Mouse (Mus musculus): ENCODE measurements around the gene Cadm1.

DNA sequence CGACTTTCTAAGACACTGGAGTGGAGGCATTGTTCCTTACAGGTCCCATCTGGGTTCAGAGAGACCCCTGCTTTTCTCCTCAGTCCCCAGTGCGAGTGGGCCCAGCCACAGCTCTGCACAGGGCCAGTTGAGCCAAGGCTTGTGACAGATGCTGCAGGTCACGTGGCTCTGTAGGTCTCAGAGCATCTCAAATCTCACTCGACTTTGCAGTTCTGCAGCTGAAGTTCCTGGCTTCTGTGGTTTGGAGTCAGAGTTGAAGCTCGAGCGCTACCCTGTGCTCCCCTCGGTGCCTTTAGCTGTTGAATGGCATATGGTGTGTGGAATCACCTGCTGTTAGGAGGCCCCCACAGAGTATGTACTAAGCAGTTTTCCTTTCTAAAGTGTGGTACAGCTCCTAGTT is 229.8 kb downstream of the Cadm1 start:
- TF ChIP-seq CTCF (IDR thresholded peaks at IDR 0.05; ENCODE audit: low read depth) (no peak), EP300 (IDR thresholded peaks at IDR 0.05; ENCODE audit: low read depth) (no peak)
